Mouse (Mus musculus) bone marrow, adult 2 months (tissue): ENCODE results near the gene Eral1. TPM values are rescaled to one million over a fixed set of nuclear protein-coding genes. Genes with fewer than 3 reads are reported as not detected.

Experiments
- H3K27ac ChIP-seq: fragments of 200-500 bp; 2 replicates; pipeline ENCODE4 v1.5.1; 2012; ENCODE audit warnings: low read depth, mild to moderate bottlenecking, control low read depth, inconsistent platforms, low read length; ENCODE audit not compliant: control insufficient read depth, poor library complexity, insufficient read depth
- H3K4me1 ChIP-seq: fragments of 200-500 bp; 2 replicates; pipeline ENCODE4 v1.6.1; 2011; ENCODE audit warnings: low read length; ENCODE audit not compliant: control insufficient read depth, insufficient read depth
- H3K4me3 ChIP-seq: fragments of 200-500 bp; replicated peaks from 2 replicates; pipeline ENCODE3; 2011; ENCODE audit warnings: mild to moderate bottlenecking, low read depth, low read length, control low read depth; ENCODE audit not compliant: control insufficient read depth
- CTCF ChIP-seq: fragments of 200-500 bp; IDR thresholded peaks from 2 replicates; pipeline ENCODE4 v1.5.1; 2011; ENCODE audit warnings: low read length, control low read depth; ENCODE audit not compliant: control insufficient read depth, insufficient read depth
- POLR2A ChIP-seq: fragments of 200-500 bp; IDR thresholded peaks from 2 replicates; pipeline ENCODE4 v1.6.1; 2011; ENCODE audit warnings: low read depth, mild to moderate bottlenecking, control low read depth, low read length, borderline replicate concordance; ENCODE audit not compliant: control insufficient read depth
- WGBS: fragments of 180-500 bp; shearing (Covaris S2); methylation state at CpG from one replicate; pipeline ENCODE4 v1.1.7; 2018; 5-methylcytosine and 5-hydroxymethylcytosine counted together
- polyA plus RNA-seq: library from polyadenylated mRNA; stranded (reverse); fragments of >200 nt; gene quantifications from 2 replicates; pipeline ENCODE4 v1.2.4, GENCODE M21; 2011; ENCODE audit warnings: low replicate concordance; ENCODE audit not compliant: missing spikeins, insufficient read depth, insufficient read length

Gene Eral1
- polyA plus RNA-seq, 1 experiment = 16.3 TPM

DNA sequence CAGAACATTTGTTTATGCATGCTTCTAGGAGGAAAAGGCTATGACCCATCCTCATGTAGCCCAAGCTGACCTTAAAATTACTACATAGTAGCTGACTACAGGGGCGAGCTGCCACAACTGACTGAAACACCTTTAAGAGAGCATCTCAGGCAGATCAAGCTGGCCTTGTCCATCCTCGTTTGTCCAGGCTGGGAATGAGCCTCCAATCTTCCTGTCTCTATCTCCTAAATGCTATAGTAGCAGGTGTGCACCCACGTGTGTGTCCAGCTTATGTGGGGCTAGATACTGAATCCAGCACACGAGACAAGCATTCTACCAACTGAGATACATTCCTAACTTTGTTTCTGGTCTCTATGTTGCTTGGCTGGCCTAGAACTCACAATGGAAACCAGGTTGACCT lies 5.5 kb downstream of the Eral1 start:
- WGBS = 67% methylated on average over 4 of the region's 4 CpGs
- H3K4me3 ChIP-seq = peak overlapping the region; percentile 69
- TF ChIP-seq CTCF (no peak), POLR2A (no peak)
- no peaks in the 10 kb centered on the region for H3K4me1 ChIP-seq
- H3K27ac ChIP-seq = peak overlapping the region; percentile 91

DNA sequence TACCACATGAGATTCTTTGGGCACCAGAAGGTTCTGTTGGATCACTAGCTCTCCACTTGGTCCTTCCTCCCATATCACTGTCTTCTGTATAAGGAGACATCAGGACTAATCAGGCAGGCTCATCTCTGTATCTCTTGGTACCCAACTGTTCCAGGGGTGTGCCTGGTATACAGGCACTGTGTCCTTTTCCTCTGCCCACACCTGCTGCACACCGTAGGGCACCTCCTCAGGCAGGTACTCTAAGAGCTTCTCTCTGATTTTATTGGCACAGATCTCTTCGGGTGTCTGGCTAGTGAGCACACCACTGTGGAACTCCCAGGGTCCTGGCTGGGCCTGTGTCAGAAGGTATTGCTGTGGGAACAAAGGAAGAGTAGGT lies 5.9 kb downstream of the Eral1 start:
- 61% methylated on average over 2 of the region's 2 CpGs for WGBS
- Histone ChIP-seq H3K4me3 (peak overlapping the region; percentile 69), H3K4me1 (no peaks in the 10 kb centered on the region), H3K27ac (peak overlapping the region; percentile 91)
- TF ChIP-seq CTCF = no peak
- no peak for TF ChIP-seq POLR2A

GRCm38 (mm10) chr11:78073577-78074276 lies 6.5 kb downstream of the Eral1 start:
- no peaks in the 10 kb centered on the region; the same call in 1 of the 2 replicates for H3K4me1 ChIP-seq
- peak overlapping the region; percentile 69 for H3K4me3 ChIP-seq
- 60% methylated on average over 9 of the region's 9 CpGs for WGBS
- peak overlapping the region; percentile 91 for H3K27ac ChIP-seq
- TF ChIP-seq POLR2A (peak; percentile 93), CTCF (no peak)

- Histone ChIP-seq H3K4me3 (peak overlapping the region; percentile 79), H3K4me1 (no peaks in the 10 kb centered on the region; the same call in 1 of the 2 replicates), H3K27ac (peak overlapping the region; percentile 93)
- WGBS = 37% methylated on average over 6 of the region's 6 CpGs
- TF ChIP-seq CTCF (no peak), POLR2A (peak; percentile 95)
Measured at GRCm38 (mm10) chr11:78072425-78073130, 7.6 kb downstream of the Eral1 start.

- WGBS = 77% methylated on average over 5 of the region's 5 CpGs
- Histone ChIP-seq H3K4me3 (peak overlapping the region; percentile 79), H3K27ac (peak overlapping the region; percentile 93), H3K4me1 (peaks cover 1% of the 10 kb centered on the region; the same call in 1 of the 2 replicates)
- no peak for TF ChIP-seq POLR2A
- TF ChIP-seq CTCF = no peak
Measured at GRCm38 (mm10) chr11:78071938-78072337, 8.2 kb downstream of the Eral1 start.

DNA sequence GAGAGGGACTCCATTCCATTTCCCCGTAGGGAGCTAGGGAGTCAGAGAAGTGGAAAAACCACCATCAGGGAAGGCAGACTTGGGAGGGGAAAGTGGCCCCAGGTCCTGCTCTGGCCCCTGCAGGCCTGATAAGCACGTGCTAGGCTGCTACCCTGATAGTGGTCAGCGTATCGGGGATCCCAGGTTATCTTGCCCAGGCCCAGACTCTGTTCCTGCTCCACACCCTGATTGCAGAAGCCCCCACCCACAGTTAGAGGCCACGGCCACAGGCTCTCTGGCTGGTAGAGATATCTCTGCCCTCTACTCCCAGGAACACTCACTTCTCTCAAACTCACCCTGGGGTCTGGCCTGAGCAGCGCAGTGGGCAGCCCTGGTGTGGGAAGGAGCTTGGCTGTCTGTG lies 10.5 kb downstream of the Eral1 start:
- TF ChIP-seq CTCF (no peak), POLR2A (peak; percentile 89; the same call in 1 of the 2 replicates)
- H3K27ac ChIP-seq = peak overlapping the region; percentile 93
- 65% methylated on average over 6 of the region's 6 CpGs for WGBS
- H3K4me3 ChIP-seq = peak overlapping the region; percentile 7
- peaks cover 3% of the 10 kb centered on the region; the same call in 1 of the 2 replicates for H3K4me1 ChIP-seq

- TF ChIP-seq POLR2A = no peak
- no peak for TF ChIP-seq CTCF
- Histone ChIP-seq H3K27ac (peak overlapping the region; percentile 93), H3K4me3 (no peak overlapping the region), H3K4me1 (peaks cover 3% of the 10 kb centered on the region; the same call in 1 of the 2 replicates)
- 60% methylated on average over 5 of the region's 5 CpGs for WGBS
Measured at GRCm38 (mm10) chr11:78069130-78069529, 11.1 kb downstream of the Eral1 start.

DNA sequence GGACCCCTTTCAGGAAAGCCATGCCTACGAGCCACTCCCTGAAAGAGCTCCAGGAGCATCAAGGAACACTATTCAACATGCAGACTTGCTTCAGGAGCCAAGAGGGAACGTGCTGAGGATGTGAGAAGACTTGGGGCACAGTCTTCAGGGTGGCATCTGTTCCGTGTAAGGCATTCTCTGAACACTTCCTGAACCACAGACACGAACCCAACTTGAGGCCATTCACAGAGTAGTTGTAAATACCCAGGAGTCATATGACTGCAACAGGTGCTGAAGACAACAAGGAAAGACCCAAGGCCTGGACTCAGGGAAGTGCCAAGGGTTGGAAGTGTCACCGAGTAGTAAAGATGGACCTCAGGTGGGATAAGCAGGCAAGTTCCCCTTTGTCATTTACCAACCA lies 12.6 kb downstream of the Eral1 start:
- H3K4me3 ChIP-seq = no peak overlapping the region
- H3K4me1 ChIP-seq = peaks cover 3% of the 10 kb centered on the region; the same call in 1 of the 2 replicates
- 58% methylated on average over 5 of the region's 5 CpGs for WGBS

More for the DNA sequence above, 12.6 kb downstream of the Eral1 start:
- peak overlapping the region; percentile 25 for H3K27ac ChIP-seq
- TF ChIP-seq POLR2A (no peak), CTCF (no peak)
